Mouse (Mus musculus) forelimb bud, embryonic 11.5 days (tissue): ENCODE results near the gene 1700113H08Rik.

Source experiments
- DNase-seq: peaks from one replicate; pipeline ENCODE4 v3.0.0-alpha.2; 2012; ENCODE audit warnings: low read depth, low spot score

1700113H08Rik gene

DNA sequence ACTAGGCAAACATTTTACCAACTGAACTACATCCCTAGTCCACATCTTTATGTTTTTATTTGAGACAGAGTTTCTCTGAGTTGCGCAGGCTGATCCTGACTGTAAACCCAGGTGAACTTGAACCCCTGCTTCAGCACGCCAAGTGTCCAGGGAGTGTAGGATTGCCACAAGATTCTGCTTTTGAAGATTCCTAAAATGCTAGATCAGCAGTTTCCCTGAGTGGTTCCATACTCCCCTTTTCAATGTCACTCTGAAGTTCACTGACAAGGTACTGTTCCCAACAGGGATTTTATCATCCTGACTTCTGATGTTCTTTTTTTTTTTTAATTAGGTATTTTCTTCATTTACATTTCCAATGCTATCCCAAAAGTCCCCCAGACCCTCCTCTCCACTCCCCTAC is 140.9 kb downstream of the 1700113H08Rik start:
- DNase-seq = no peak

DNA sequence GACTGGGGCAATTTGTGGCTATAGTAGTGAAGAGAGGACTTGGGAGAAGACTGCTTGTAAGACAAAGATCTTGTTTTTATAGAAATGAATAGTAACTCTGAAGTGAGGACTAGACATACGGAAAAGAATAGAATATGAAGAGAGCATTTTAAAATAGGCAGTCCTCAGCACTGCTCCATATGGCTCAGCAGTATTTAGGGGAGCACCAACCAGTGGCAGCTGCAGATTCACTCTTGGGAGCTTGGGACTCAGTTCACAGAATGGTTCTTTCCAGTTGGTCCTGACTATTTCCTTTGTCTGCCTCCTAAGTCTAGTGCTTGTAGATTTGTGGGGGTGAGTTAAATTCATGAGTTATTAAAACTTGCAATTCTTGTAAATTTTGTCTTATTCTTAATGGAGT is 151.6 kb downstream of the 1700113H08Rik start:
- DNase-seq = no peak

DNA sequence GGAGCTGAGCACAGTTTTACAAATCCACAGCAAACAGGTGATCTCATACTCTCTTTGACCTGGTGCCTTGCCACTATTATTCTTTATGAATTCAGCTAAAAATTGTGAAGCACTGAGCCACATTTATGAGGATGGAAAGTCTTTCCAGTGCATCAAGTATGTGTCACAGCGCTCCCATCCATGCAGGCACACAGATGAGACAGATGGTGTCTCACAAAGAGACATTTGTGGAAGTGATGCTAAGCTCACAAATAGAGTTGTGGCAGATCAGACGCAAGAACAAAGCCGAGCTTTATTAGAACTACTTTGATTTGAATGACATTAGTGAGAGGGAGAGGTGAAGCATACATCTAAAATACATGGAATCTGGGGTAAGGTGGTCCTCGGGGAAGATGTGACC is 153.2 kb downstream of the 1700113H08Rik start:
- DNase-seq = no peak

DNA sequence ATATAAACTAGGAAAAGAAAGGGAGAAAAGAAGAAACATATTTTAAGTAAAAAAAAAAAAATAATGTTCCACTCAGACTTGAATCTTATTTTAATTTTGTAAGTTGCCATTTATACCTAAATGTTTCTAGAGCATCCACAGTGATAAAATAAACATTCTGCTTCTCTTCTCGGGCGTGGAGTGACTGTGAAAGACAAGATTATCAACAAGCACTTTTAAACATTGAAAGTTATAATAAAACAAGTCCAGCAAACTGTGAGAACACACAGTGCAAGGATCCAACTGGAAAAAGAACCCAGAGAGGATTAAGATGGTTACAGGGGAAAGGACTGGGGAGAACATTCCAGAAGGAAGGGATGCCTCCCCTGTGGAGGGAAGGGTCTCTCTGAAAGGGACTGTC is 155.0 kb downstream of the 1700113H08Rik start:
- DNase-seq = no peak

DNA sequence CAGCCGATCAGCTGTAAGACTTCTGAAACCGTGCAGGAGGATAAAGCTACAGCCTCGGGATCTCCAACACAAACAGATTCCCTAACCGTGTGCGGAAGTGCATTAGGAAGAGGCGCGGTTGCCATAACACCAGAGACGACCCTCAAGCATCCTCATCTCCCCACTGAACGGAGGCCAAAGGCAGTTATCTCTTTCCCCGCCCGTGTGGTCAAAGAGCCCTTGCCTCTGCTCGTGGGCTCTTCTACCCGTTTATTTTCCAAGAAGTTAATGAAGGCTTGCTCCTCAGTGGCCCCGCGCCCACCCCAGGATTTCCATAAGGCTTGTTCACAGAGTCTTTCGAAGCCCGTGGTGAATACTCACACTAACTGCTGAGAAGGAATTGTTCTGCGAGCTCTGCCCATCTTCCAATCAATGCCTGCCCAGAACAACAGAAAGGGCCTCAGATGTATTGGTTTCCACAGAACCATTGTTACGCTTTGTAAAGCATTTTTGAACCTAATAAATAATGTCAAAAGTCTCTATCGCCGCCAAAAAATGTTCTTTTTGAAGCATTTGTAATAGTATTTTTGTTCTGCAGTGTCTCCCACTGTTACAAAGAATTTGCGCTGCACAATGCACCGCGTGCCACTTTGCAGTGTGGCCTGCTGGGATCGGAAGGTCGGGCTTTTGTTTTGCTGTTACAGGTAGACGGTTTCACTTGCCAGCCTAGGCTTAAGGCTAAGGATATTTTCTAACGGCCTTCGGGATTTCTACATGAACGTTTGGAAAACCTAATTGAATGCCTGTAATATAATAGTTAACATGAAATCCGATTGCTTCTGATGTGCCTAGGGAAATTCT is 172.4 kb downstream of the 1700113H08Rik start:
- DNase-seq = no peak

DNA sequence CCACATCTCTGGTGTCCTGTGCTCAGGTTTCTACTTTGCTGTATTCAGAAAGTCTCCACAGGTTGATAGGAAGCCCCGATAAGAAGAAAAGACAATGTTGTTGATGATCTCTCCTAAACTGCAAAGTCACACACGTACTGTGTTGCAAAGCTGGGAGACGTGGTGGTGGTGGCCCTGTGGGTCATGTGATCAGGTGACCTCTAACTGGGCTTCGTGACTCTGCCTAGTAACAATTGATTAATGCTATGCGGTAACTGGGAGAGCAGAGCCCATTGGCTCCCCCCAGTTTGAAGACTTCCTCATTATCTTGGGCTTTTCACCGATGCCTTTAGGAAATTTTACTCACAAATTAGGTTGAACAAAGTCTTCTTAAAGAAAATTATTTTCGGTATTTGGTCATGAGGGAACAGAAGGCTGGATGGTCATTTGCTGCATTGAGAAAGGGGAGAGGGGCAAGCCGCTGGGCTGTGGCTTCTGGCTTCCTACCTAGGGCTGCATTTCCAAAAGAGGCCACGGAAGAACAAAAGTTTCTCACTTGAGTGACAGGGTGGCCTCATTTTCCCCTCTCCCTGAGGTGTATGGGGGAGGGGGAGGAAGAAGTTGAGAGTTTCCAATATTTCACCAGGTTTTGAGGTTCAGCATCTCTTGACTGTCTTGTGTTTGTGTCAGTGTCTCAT is 181.6 kb downstream of the 1700113H08Rik start:
- DNase-seq = no peak

DNA sequence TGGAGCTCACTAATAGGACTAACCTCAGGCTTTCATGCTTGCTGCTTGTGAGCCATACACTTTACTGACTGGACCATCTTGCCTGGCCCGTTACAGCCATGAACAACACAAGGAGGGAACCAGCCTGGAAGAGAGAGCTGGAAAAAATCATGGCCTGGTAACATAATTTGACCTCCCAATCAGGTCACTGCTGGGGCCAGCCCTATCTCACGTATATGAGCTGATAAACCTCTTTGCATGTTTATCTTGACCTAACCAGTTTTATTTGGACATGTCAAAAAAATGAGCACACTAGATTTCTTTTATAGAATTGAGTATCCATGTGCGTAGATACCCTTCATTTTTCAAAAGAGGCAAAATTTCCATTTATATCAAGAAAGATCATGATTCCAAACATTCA is 213.9 kb downstream of the 1700113H08Rik start:
- DNase-seq = no peak

DNA sequence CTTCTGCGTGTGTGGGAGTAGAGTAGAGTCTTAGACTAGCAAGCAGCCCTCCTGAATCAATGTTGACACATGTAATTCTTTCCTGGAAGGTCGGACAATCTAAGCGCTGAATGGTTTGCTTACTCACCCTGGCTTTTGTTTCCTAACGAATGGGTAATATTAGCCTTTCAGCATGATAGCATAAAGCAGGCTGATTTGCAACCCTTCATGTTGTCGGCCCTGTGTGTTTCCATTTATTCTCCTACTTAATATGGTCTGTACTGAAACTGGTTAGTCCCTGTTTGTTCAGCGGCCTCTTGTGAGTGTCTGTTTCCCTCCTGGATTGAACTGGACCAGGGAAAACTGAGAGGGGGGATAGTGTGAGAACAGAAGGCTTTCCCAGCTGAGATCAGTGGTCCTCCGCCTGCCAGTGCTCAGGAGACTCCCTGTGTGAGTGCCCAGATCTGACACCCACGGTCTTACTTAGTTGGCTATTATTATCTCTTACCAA is 214.3 kb downstream of the 1700113H08Rik start:
- DNase-seq = no peak

DNA sequence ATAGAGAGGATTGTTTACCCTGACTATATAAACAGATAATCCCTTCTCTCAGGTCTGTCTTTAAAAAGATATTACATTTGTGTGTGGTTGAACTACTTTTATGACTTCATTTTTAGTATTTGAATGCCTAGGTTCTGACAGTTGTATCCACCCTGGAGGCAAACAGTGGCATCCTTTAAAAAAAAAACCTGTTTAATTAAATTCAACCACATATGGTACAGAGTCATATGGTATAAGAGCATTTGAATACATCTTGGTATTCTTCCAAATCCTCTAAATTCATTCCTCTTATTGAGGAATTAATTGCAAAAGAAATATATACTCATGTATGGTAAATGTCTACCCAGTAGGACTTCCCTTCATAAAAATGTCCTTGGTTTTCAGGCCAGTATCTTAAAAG is 217.2 kb downstream of the 1700113H08Rik start:
- no peak for DNase-seq
